ENCODE assay signal across 18 mouse cellular contexts in genomic region chr10:119735011-119735992, GRCm38 (mm10).
DNase-seq lines count a peak whose midpoint lies in the region; ATAC-seq and TF ChIP-seq lines count a peak whose summit lies in the region.
"Had no signal": no experiment of that assay in that cellular context is flagged by ENCODE, and none has a peak within 500 bp of the region (broad histone marks: within the 10 kb centered on the region; RNA-seq: fewer than 3 reads in every experiment).

No protein-coding gene starts in this region.

- DNase-seq in heart, adult 18-20 months = no peak
- DNase-seq in left cerebral cortex, postnatal 4 days = peak; percentile 32
- no peak for DNase-seq in left cerebral cortex, adult 2 months (ENCODE audit: extremely low spot score in 1 of 2, low spot score in 2 of 2)
- peak; percentile 66 for DNase-seq in brain, embryonic 14.5 days (ENCODE audit: low read depth)
- DNase-seq: adrenal gland, adult 8-10 months; cerebellum, adult 11 months; gastrocnemius, postnatal 14 days; liver, embryonic 13.5 days; lung, embryonic 14.5 days; lung, postnatal 36 days; right cerebral cortex, postnatal 4 days had no signal

- no peaks in the 10 kb centered on the region for H3K27me3 ChIP-seq in heart, embryonic 11.5 days (ENCODE audit: control insufficient read depth, insufficient read depth, low read length)
- H3K27me3 ChIP-seq: heart, embryonic 15.5 days; limb, embryonic 13.5 days; liver, embryonic 13.5 days had no signal

- peak overlapping the region; percentile 33 for H3K4me2 ChIP-seq in heart, embryonic 11.5 days
- H3K4me2 ChIP-seq: heart, embryonic 15.5 days; hindbrain, embryonic 14.5 days; limb, embryonic 13.5 days; liver, embryonic 13.5 days; lung, embryonic 14.5 days had no signal

- TF ChIP-seq POLR2A in brain, embryonic 14.5 days (IDR thresholded peaks at IDR 0.05; ENCODE audit: borderline replicate concordance, extremely low read depth, insufficient read depth, insufficient read length, poor library complexity, severe bottlenecking) = no peak
- no peak for TF ChIP-seq POLR2A in olfactory bulb, adult 2 months (IDR thresholded peaks at IDR 0.05; ENCODE audit: insufficient read depth, low read depth, low read length)

- 65% methylated on average over 19 of the region's 19 CpGs for WGBS in heart, embryonic 11.5 days (ENCODE audit: insufficient replicate concordance)
- WGBS in olfactory bulb, adult 2 months = 23% methylated on average over 19 of the region's 19 CpGs

- peaks cover 16% of the 10 kb centered on the region for H3K4me1 ChIP-seq in heart, embryonic 11.5 days (ENCODE audit: control insufficient read depth, insufficient read depth, low read length)
- peaks cover 11% of the 10 kb centered on the region for H3K4me1 ChIP-seq in olfactory bulb, adult 2 months (ENCODE audit: control insufficient read depth, insufficient read depth, low read length)
- H3K4me1 ChIP-seq: liver, embryonic 13.5 days had no signal

- no peaks in the 10 kb centered on the region for H3K36me3 ChIP-seq in heart, embryonic 11.5 days (ENCODE audit: control insufficient read depth, insufficient read depth, low read length)
- H3K36me3 ChIP-seq: heart, embryonic 15.5 days; limb, embryonic 13.5 days; liver, embryonic 13.5 days had no signal

- H3K27ac ChIP-seq in heart, embryonic 11.5 days (ENCODE audit: low read depth, low read length) = no peak overlapping the region
- H3K27ac ChIP-seq in left cerebral cortex, adult 2 months = no peak overlapping the region
- H3K27ac ChIP-seq in olfactory bulb, adult 2 months (ENCODE audit: insufficient read depth, low read depth, low read length) = peak overlapping the region; percentile 83
- H3K27ac ChIP-seq: heart, embryonic 15.5 days; limb, embryonic 13.5 days; liver, embryonic 13.5 days had no signal

- H3K4me3 ChIP-seq in heart, embryonic 11.5 days (ENCODE audit: low read depth, low read length) = no peak overlapping the region
- H3K4me3 ChIP-seq in left cerebral cortex, adult 2 months = no peak overlapping the region
- H3K4me3 ChIP-seq in olfactory bulb, adult 2 months (ENCODE audit: insufficient read depth, low read depth, low read length) = no peak overlapping the region
- H3K4me3 ChIP-seq: heart, embryonic 15.5 days; limb, embryonic 13.5 days; liver, embryonic 13.5 days had no signal

- no peak for ATAC-seq in heart, embryonic 11.5 days (replicated peaks; ENCODE audit: insufficient number of reproducible peaks, low FRiP score, low TSS enrichment)
- no peak for ATAC-seq in erythroid progenitor cell, adult 5-6 weeks (replicated peaks; ENCODE audit: low FRiP score, poor library complexity, severe bottlenecking)
- ATAC-seq: intestine, embryonic 16.5 days had no signal

- no peak for TF ChIP-seq CTCF in left cerebral cortex, adult 2 months (IDR thresholded peaks at IDR 0.05)
- no peak for TF ChIP-seq CTCF in brain, embryonic 14.5 days (IDR thresholded peaks at IDR 0.05; ENCODE audit: borderline replicate concordance, extremely low read depth, insufficient read depth, insufficient read length)
- no peak for TF ChIP-seq CTCF in olfactory bulb, adult 2 months (IDR thresholded peaks at IDR 0.05; ENCODE audit: insufficient read depth, low read depth, low read length)

- no peaks in the 10 kb centered on the region for H3K9me3 ChIP-seq in heart, embryonic 11.5 days (replicated peaks; ENCODE audit: control insufficient read depth, low read length)
- H3K9me3 ChIP-seq: heart, embryonic 15.5 days; limb, embryonic 13.5 days; liver, embryonic 13.5 days had no signal

- H3K9ac ChIP-seq in heart, embryonic 11.5 days (ENCODE audit: low read depth, low read length) = no peak overlapping the region
- H3K9ac ChIP-seq: heart, embryonic 15.5 days; hindbrain, embryonic 14.5 days; limb, embryonic 13.5 days; liver, embryonic 13.5 days; lung, embryonic 14.5 days had no signal

- intact Hi-C loops in left cerebral cortex, postnatal 4 days (cut with DNase I) = no loop called here
- intact Hi-C loops in left cerebral cortex, adult 2 months (cut with DNase I) = no loop called here

Comparison
In these comparisons a context has a peak if more than half of its experiments do, and no peak if none do; other contexts are left out.
1. DNase-seq: peak in left cerebral cortex, postnatal 4 days (single experiment) and brain, embryonic 14.5 days (single experiment); none in heart, adult 18-20 months (0 of 2) and left cerebral cortex, adult 2 months (0 of 2).